Mouse (Mus musculus) erythroblast, embryonic 14.5 days (primary cell): Measurements from ENCODE around the gene Plekhh2.

Experiments
- GATA1 ChIP-seq: IDR thresholded peaks from 2 replicates; pipeline ENCODE4 v1.6.1; 2012; ENCODE audit warnings: low read length, inconsistent platforms, mixed read lengths
- TAL1 ChIP-seq: IDR thresholded peaks from 3 replicates; pipeline ENCODE4 v1.6.1; 2012; ENCODE audit warnings: low read length, inconsistent platforms, mixed read lengths

DNA sequence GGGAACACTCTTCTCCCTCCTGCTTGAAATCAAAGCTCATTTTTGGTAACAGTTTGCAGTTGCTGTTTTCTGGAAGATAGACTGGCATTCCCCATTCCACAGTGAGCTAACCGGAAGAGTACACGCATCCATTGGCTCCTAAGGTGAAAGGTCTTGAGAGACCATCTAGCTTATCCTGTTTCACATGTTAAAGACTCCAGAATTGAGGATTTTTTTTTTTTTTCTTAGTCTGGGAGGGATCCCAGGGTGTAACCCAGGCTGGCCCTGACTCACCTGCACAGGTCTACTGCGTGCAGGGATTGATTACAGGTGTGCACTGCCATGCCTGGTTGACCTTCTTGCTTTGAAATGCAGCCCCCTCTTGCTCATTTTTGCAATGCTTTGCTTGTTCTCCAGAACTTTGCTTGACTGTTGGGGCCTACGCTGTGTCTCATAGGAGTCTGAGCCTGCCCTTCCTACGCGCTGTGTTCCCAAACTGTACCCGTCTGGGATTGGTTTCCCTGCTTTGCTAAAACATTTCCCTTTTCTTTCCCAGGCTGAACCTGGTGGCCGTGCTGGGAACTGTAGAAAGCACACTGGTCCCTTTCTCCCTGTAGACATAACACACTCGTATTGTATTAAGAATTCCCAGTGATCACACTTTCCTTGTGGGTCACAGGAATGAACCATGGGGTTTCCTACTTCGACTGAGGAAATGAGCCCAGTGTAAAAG, 92.2 kb downstream of the Plekhh2 start:
- TF ChIP-seq TAL1 (no peak), GATA1 (no peak)
